Mouse (Mus musculus) limb, embryonic 11.5 days (tissue): ENCODE results near the gene Abhd11. TPM values are rescaled to one million over a fixed set of nuclear protein-coding genes. Genes with fewer than 3 reads are reported as not detected.

Source experiments
- ATAC-seq: fragments of 200-750 bp; cut with Nextera tagmentation; 2 replicates; pipeline ENCODE4 v1.8.0; 2017; ENCODE audit warnings: low read depth; ENCODE audit not compliant: insufficient number of reproducible peaks, low FRiP score, low TSS enrichment
- DNase-seq: peaks from one replicate; pipeline ENCODE4 v3.0.0-alpha.2; 2015; ENCODE audit warnings: low spot score
- H3K27ac ChIP-seq: fragments of 300-500 bp; sonication (generic); replicated peaks from 2 replicates; pipeline ENCODE4 v1.5.1; 2014; ENCODE audit warnings: low read depth, mild to moderate bottlenecking, low read length
- H3K27me3 ChIP-seq: fragments of 300-500 bp; sonication (generic); 2 replicates; pipeline ENCODE4 v1.6.1; 2014; ENCODE audit warnings: mild to moderate bottlenecking, low read length, mixed read lengths; ENCODE audit not compliant: control insufficient read depth, insufficient read depth
- H3K36me3 ChIP-seq: fragments of 300-500 bp; sonication (generic); 2 replicates; pipeline ENCODE4 v1.6.1; 2014; ENCODE audit warnings: mild to moderate bottlenecking, low read length, moderate library complexity, mixed read lengths; ENCODE audit not compliant: control insufficient read depth, insufficient read depth
- H3K4me1 ChIP-seq: fragments of 300-500 bp; sonication (generic); 2 replicates; pipeline ENCODE4 v1.6.1; 2014; ENCODE audit warnings: low read length, mixed read lengths; ENCODE audit not compliant: control insufficient read depth, insufficient read depth
- H3K4me2 ChIP-seq: fragments of 300-500 bp; sonication (generic); 2 replicates; pipeline ENCODE4 v1.6.1; 2014; ENCODE audit warnings: low read depth, mild to moderate bottlenecking, moderate library complexity; ENCODE audit not compliant: severe bottlenecking
- H3K4me3 ChIP-seq: fragments of 300-500 bp; sonication (generic); 2 replicates; pipeline ENCODE4 v1.5.1; 2014; ENCODE audit warnings: low read depth, low read length
- H3K9ac ChIP-seq: fragments of 300-500 bp; sonication (generic); 2 replicates; pipeline ENCODE4 v1.6.1; 2014; ENCODE audit warnings: mild to moderate bottlenecking, low read length
- H3K9me3 ChIP-seq: fragments of 300-500 bp; sonication (generic); 2 replicates; pipeline ENCODE4 v1.6.1; 2016; ENCODE audit warnings: low read length; ENCODE audit not compliant: control insufficient read depth
- WGBS: fragments of 180-500 bp; shearing (Covaris S2); extraction: QIAGEN DNeasy Blood & Tissue Kit; methylation state at CpG from one replicate; pipeline ENCODE4 v1.1.7; 2014; 5-methylcytosine and 5-hydroxymethylcytosine counted together
- polyA plus RNA-seq: library from polyadenylated mRNA; unstranded; fragments of >200 nt; fragmentation: Nextera tagmentation; extraction: Ambion mirVana; gene quantifications from 2 replicates; pipeline ENCODE4 v1.2.1, GENCODE M21; 2014

Abhd11 gene
- polyA plus RNA-seq, 1 experiment from 2014 or later, result 27.8 TPM

DNA sequence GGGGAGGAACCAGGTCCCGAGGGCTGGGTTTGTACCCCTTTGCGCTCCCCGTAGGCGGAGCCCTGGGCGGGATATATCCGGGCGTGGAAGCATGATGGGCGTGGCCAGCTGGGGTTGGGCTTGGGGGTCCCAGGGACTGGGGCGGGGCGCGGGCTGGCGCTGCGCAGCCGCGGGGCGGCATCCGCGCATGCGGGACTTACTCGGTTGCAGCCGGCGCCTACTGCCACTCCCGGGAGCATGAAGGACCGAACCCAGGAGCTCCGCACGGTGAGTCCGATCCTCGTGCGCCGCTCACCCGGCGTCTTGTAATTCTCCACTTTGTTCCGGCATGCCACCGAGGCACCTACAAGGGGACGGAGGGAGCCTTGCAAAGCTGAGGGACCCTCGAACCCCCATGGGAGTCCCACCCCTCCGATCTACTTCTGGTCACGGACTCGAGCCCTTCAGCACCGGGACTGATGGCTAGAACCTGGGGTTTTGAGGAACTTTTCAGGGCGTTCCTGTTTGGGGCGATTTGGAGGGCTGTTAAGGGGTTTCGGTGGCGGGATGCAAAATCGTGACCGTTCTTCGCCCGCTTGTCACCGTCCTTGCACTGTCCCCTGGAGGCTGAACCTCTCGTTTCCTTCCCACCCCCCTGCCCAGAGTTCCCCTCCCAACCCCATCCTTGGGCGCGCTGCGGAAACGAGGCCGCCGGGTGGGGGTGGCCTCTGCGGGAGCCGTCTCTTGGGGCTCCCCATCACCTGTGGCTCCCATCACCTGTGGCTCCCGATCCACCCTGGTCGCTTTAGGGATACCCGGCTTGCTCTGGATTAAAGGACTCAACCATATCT lies 14.6 kb downstream of the Abhd11 start, which contains the start of gene Stx1a:
Stx1a (plus strand) TSS at position 139 of the 830 bp plus-strand sequence.
- no peaks in the 10 kb centered on the region for H3K9me3 ChIP-seq
- peak within 1 kb of the TSS; percentile 67 for H3K9ac ChIP-seq
- no peaks in the 10 kb centered on the region for H3K36me3 ChIP-seq
- peak within 1 kb of the TSS; percentile 73 for H3K4me3 ChIP-seq
- ATAC-seq, result peak; percentile 92
- H3K27ac ChIP-seq, result no peak within 1 kb of the TSS
- no peaks in the 10 kb centered on the region for H3K27me3 ChIP-seq
- H3K4me2 ChIP-seq, result peak within 1 kb of the TSS; percentile 79
- under 1% methylated on average over 55 of the region's 61 CpGs for WGBS
- H3K4me1 ChIP-seq, result peaks cover 6% of the 10 kb centered on the region; the same call in 1 of the 2 replicates
- peak; percentile 91 for DNase-seq

DNA sequence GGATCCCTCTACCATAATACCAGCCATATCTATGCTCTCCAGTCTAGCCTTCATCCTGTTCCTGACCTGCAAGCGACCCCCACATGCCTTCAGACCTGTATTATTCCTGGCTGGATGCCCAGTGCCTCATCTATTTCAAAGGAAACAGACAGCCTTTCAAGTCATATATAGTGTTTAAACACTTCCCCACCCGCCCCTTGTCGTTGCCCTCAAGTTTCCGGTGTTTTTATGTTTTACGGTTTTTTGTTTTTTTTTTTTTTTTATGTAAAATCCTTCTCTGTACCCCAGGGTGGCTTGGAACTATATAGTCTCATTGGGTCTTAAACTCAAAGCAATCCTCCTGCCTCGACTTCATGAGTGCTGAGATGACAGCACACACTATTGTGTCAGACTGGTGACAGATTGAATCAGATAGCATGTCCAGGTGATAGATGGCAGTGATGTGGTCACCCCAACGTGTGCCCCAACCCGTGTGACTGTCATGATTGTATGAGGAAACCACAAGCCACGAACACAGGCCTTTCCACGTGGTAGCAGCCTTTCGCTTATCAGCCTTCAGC lies 15.8 kb downstream of the Abhd11 start:
- Histone ChIP-seq H3K4me1 (peaks cover 12% of the 10 kb centered on the region; the same call in 1 of the 2 replicates), H3K36me3 (no peaks in the 10 kb centered on the region), H3K4me3 (no peak overlapping the region), H3K27me3 (no peaks in the 10 kb centered on the region), H3K27ac (no peak overlapping the region), H3K4me2 (peak overlapping the region; percentile 79; the same call in 1 of the 2 replicates), H3K9ac (no peak overlapping the region), H3K9me3 (no peaks in the 10 kb centered on the region)
- ATAC-seq (no peak), DNase-seq (no peak)
- WGBS, result 63% methylated on average over 11 of the region's 11 CpGs

DNA sequence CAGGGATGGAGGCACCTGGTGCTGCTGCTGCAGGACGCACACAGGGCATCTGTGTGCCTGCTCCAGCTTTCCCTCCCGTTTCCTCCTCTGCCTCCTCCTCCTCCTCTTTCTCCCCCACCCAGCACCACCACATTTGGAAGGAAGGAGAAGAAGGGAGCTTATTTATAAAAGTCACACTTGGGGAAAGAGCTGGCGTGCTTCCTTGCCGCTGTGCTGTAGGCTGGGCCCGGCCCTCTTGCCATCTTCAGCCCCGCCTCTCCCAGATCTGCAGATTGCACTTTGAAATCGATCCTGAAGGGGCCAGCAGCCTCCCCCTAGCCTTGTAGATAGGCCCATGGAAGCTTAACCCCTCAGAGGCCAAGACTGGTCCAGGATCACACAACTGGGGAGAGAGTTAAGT lies 16.9 kb downstream of the Abhd11 start:
- Histone ChIP-seq H3K27me3 (no peaks in the 10 kb centered on the region), H3K4me1 (peaks cover 12% of the 10 kb centered on the region; the same call in 1 of the 2 replicates), H3K27ac (no peak overlapping the region), H3K4me3 (no peak overlapping the region), H3K4me2 (no peak overlapping the region), H3K9ac (no peak overlapping the region), H3K36me3 (no peaks in the 10 kb centered on the region), H3K9me3 (no peaks in the 10 kb centered on the region)
- no peak for DNase-seq
- WGBS, result 9% methylated on average over 7 of the region's 7 CpGs
- ATAC-seq, result no peak

DNA sequence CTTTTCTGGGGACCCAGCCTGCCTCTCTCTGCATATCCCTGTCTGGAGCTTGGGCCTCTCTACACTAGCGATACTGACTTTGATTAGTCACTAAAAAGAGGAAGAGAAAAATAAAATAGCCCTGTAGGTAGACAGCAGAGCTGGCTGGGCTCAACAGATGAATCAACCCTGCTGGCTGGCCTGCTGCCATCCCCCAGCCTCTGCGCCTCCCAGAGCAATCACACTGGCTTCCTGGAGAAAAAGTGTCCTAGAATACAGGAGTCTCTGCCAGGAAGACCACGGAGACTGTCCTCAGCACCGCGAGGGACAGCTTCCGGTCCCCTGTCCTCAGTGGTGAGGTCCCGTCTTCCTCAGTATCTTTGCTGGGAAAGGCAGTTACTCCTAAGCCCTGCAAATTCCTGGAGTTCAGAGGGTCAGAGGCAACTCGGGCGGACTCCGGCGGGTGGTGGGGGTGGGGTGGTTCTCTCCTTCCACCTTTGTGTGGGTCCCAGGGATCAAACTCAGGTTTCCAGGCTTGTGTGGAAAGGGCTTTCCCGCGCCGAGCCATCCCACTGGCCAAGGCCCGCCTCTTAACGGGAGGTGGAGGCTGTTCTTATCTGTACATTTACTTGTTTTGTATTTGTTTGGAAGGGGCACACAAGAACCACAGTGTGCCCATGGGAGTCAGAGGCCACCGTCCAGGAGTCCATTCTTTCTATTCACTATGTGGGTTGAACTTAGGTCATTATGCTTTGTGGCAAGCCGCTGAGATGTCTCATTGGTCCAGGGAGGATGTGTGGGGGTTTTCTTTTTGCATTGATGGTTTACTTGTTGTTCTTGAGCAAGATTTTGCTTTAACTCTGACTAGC lies 20.3 kb downstream of the Abhd11 start:
- DNase-seq (no peak), ATAC-seq (no peak)
- 53% methylated on average over 18 of the region's 18 CpGs for WGBS
- no peak overlapping the region for H3K9ac ChIP-seq
- H3K4me2 ChIP-seq, result no peak overlapping the region
- H3K36me3 ChIP-seq, result no peaks in the 10 kb centered on the region
- peaks cover 12% of the 10 kb centered on the region; the same call in 1 of the 2 replicates for H3K4me1 ChIP-seq
- H3K27me3 ChIP-seq, result no peaks in the 10 kb centered on the region
- no peaks in the 10 kb centered on the region for H3K9me3 ChIP-seq
- no peak overlapping the region for H3K4me3 ChIP-seq
- H3K27ac ChIP-seq, result no peak overlapping the region

DNA sequence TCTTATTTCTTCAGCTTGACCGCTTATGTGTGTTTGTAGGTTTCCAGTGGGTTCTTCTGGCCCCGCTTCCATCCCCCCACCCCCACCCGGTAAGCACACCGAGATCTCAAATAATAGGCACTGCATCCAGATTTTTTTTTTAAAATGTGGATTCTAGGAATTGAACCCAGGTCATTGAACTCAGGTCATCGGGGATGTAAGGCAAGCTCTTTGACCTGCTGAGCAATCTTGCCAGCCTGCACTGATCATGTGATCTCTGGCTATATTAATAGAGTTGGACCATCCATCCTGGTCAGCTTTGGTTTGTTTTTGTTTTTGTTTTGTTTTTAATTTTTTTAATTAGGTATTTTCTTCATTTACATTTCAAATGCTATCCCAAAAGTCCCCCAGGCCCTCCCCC lies 23.6 kb downstream of the Abhd11 start:
- Histone ChIP-seq H3K36me3 (no peaks in the 10 kb centered on the region), H3K4me2 (no peak overlapping the region), H3K27ac (no peak overlapping the region), H3K9ac (no peak overlapping the region), H3K27me3 (no peaks in the 10 kb centered on the region), H3K4me1 (0 out of 2 replicates have a peak, but pooled peaks cover 6% of the 10 kb centered on the region), H3K4me3 (no peak overlapping the region), H3K9me3 (no peaks in the 10 kb centered on the region)
- DNase-seq (no peak), ATAC-seq (no peak)
- 96% methylated on average over 5 of the region's 5 CpGs for WGBS

DNA sequence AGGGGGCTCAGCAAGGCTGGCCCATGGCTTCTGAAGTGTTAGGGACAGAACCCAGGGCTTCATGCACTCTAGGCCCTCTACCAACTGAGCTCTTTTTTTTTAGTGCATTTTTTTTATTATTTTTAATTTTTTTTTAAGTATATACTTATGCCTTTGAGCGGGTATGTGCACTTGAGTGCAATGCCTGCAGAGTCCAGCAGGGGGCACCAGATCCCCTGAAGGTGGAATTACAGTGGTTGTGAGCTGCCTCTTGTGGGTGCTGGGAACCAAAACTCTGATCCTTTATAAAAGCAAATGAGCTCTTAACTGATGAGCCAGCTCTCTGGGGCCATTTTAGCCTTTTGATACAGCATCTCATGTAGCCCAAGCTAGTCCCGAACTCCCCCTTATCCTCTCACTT lies 25.6 kb downstream of the Abhd11 start:
- WGBS, result 97% methylated on average over 2 of the region's 2 CpGs
- Histone ChIP-seq H3K4me2 (no peak overlapping the region), H3K36me3 (no peaks in the 10 kb centered on the region), H3K27ac (no peak overlapping the region), H3K9me3 (no peaks in the 10 kb centered on the region), H3K27me3 (no peaks in the 10 kb centered on the region), H3K4me3 (no peak overlapping the region), H3K4me1 (no peaks in the 10 kb centered on the region), H3K9ac (no peak overlapping the region)
- DNase-seq (no peak), ATAC-seq (no peak)

DNA sequence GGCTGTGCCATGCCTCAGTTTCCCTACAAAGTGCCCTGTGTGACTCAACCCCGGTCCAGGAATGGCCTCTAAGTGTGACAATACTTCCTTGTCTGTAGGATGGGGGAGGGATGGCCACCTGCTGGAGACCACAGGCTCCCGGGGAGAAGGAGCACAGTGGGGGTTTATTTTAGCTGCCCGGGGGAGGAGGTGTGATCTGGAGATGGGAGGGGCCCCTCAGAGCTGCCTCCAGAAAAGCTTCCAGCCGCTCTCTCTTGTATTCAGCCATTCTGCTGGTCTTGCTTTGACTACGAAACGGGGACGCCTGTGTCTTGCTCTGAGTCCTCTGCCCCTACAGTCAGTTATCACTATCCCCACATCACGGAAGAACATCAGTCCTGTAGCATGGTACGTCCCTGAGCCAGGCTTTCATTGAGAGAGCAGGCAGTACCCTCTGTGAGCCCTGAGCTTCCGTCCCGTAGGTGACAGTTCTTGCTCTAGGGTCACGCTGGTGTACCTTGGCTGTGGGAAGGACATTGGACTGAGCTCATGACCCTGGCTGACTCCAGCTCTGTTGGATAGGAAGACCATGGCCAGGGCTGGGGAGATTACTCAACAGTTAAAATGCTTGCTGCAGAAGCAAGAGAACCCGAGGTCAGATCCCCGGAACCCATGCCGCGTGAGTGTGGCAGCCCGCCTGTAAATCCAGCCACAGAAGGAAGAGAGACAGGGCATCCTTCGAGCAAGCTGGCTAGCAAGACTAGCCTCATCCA lies 26.8 kb downstream of the Abhd11 start:
- Histone ChIP-seq H3K4me2 (no peak overlapping the region), H3K4me3 (no peak overlapping the region), H3K36me3 (no peaks in the 10 kb centered on the region), H3K27me3 (no peaks in the 10 kb centered on the region), H3K4me1 (no peaks in the 10 kb centered on the region), H3K9me3 (no peaks in the 10 kb centered on the region), H3K9ac (no peak overlapping the region), H3K27ac (no peak overlapping the region)
- no peak for ATAC-seq
- DNase-seq, result no peak
- 66% methylated on average over 18 of the region's 18 CpGs for WGBS

DNA sequence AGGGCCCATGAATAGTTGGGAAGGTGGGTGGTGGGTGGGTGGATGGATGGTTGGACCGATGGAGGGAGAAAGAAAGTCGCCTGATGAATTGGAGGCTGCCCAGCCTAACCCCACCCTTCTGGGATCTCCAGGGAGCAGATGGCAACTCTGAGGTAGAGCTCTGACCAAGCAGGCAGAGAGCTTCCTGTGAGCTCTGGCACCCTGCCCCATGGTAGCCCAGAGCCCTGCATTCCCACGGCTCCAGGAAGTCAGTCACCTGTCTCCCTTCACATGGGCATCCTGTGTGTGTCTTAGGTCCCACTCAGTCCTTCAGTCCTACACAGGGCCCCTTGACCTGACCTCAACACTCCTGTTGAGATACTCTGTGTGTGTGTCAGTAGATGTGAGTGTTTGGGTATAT lies 29.0 kb downstream of the Abhd11 start:
- DNase-seq, result no peak
- H3K27ac ChIP-seq, result no peak overlapping the region
- H3K4me3 ChIP-seq, result no peak overlapping the region
- no peaks in the 10 kb centered on the region for H3K36me3 ChIP-seq
- no peaks in the 10 kb centered on the region for H3K27me3 ChIP-seq
- H3K9ac ChIP-seq, result no peak overlapping the region
- no peaks in the 10 kb centered on the region for H3K4me1 ChIP-seq
- no peak for ATAC-seq
- H3K4me2 ChIP-seq, result no peak overlapping the region
- 93% methylated on average over 3 of the region's 3 CpGs for WGBS
- H3K9me3 ChIP-seq, result no peaks in the 10 kb centered on the region
